Comparison of ENCODE assay signal across 8 mouse cellular contexts in genomic region chr11:88193098-88193823, GRCm38 (mm10). TPM values are rescaled to one million over a fixed set of nuclear protein-coding genes. Genes with fewer than 3 reads are reported as not detected.
DNase-seq lines count a peak whose midpoint lies in the region; ATAC-seq and TF ChIP-seq lines count a peak whose summit lies in the region.
"Had no signal": no experiment of that assay in that cellular context is flagged by ENCODE, and none has a peak within 500 bp of the region (broad histone marks: within the 10 kb centered on the region; RNA-seq: fewer than 3 reads in every experiment).

No protein-coding gene starts in this region.

- no peak overlapping the region for H3K27ac ChIP-seq in kidney, postnatal 0 days
- no peak overlapping the region for H3K27ac ChIP-seq in embryonic facial prominence, embryonic 11.5 days (replicated peaks; ENCODE audit: low read depth, low read length)
- no peak overlapping the region for H3K27ac ChIP-seq in hindbrain, embryonic 13.5 days
- H3K27ac ChIP-seq in midbrain, embryonic 14.5 days (replicated peaks; ENCODE audit: low read depth, low read length): no peak overlapping the region

- peak overlapping the region; percentile 27 for H3K4me3 ChIP-seq in kidney, postnatal 0 days (replicated peaks; ENCODE audit: low read depth, low read length)
- H3K4me3 ChIP-seq in embryonic facial prominence, embryonic 11.5 days (ENCODE audit: low read depth, low read length): peak overlapping the region; percentile 14; the same call in 1 of the 2 replicates
- H3K4me3 ChIP-seq in hindbrain, embryonic 13.5 days: peak overlapping the region; percentile 5; the same call in 1 of the 2 replicates
- H3K4me3 ChIP-seq in midbrain, embryonic 14.5 days (replicated peaks; ENCODE audit: low read depth, low read length): no peak overlapping the region

- no peaks in the 10 kb centered on the region for H3K36me3 ChIP-seq in kidney, postnatal 0 days (ENCODE audit: insufficient read depth, low read length)
- H3K36me3 ChIP-seq in embryonic facial prominence, embryonic 11.5 days (replicated peaks; ENCODE audit: control insufficient read depth, insufficient read depth, low read depth, low read length): no peaks in the 10 kb centered on the region
- H3K36me3 ChIP-seq in hindbrain, embryonic 13.5 days: peaks cover 6% of the 10 kb centered on the region
- H3K36me3 ChIP-seq in midbrain, embryonic 14.5 days (ENCODE audit: control insufficient read depth, insufficient read depth, low read length): peaks cover 6% of the 10 kb centered on the region; the same call in 1 of the 2 replicates

- 7% methylated on average over 34 of the region's 34 CpGs for WGBS in kidney, postnatal 0 days
- WGBS in embryonic facial prominence, embryonic 11.5 days: 3% methylated on average over 34 of the region's 34 CpGs
- 6% methylated on average over 34 of the region's 34 CpGs for WGBS in hindbrain, embryonic 13.5 days
- 8% methylated on average over 34 of the region's 34 CpGs for WGBS in midbrain, embryonic 14.5 days

- no peak for TF ChIP-seq CTCF in kidney, postnatal 0 days (IDR thresholded peaks at IDR 0.05; ENCODE audit: low read depth)

- H3K27me3 ChIP-seq in kidney, postnatal 0 days (ENCODE audit: insufficient read depth, low read length): peaks cover 17% of the 10 kb centered on the region; the same call in 1 of the 2 replicates
- peaks cover 21% of the 10 kb centered on the region for H3K27me3 ChIP-seq in embryonic facial prominence, embryonic 11.5 days (ENCODE audit: control insufficient read depth, insufficient read depth, low read length)
- peaks cover 53% of the 10 kb centered on the region for H3K27me3 ChIP-seq in hindbrain, embryonic 13.5 days
- peaks cover 35% of the 10 kb centered on the region for H3K27me3 ChIP-seq in midbrain, embryonic 14.5 days (ENCODE audit: control insufficient read depth, insufficient read depth, low read length)

- DNase-seq in kidney, postnatal 0 days (ENCODE audit: low spot score): no peak
- DNase-seq in kidney, postnatal 36 days: no peak
- DNase-seq in embryonic facial prominence, embryonic 11.5 days (ENCODE audit: low spot score): no peak
- no peak for DNase-seq in midbrain, embryonic 14.5 days
- DNase-seq in embryo, embryonic 10 days (ENCODE audit: low spot score): no peak
- DNase-seq: cerebellum, adult 8-10 months had no signal

- peaks cover 12% of the 10 kb centered on the region; the same call in 1 of the 2 replicates for H3K4me1 ChIP-seq in kidney, postnatal 0 days (replicated peaks; ENCODE audit: insufficient read depth, low read length)
- H3K4me1 ChIP-seq in embryonic facial prominence, embryonic 11.5 days (ENCODE audit: control insufficient read depth, insufficient read depth, low read length): peaks cover 9% of the 10 kb centered on the region; the same call in 1 of the 2 replicates
- H3K4me1 ChIP-seq in hindbrain, embryonic 13.5 days (replicated peaks): peaks cover 26% of the 10 kb centered on the region
- peaks cover 7% of the 10 kb centered on the region for H3K4me1 ChIP-seq in midbrain, embryonic 14.5 days (ENCODE audit: control insufficient read depth, insufficient read depth, low read length)

- H3K9ac ChIP-seq in kidney, postnatal 0 days (ENCODE audit: low read depth, low read length): peak overlapping the region; percentile 41
- no peak overlapping the region for H3K9ac ChIP-seq in embryonic facial prominence, embryonic 11.5 days (replicated peaks; ENCODE audit: low read length)
- H3K9ac ChIP-seq in hindbrain, embryonic 13.5 days: peak overlapping the region; percentile 51; the same call in 1 of the 2 replicates
- no peak overlapping the region for H3K9ac ChIP-seq in midbrain, embryonic 14.5 days (replicated peaks; ENCODE audit: low read length)

- no peaks in the 10 kb centered on the region for H3K9me3 ChIP-seq in kidney, postnatal 0 days (replicated peaks; ENCODE audit: low read length)
- no peaks in the 10 kb centered on the region for H3K9me3 ChIP-seq in embryonic facial prominence, embryonic 11.5 days (replicated peaks; ENCODE audit: control insufficient read depth, low read length)
- no peaks in the 10 kb centered on the region for H3K9me3 ChIP-seq in hindbrain, embryonic 13.5 days
- H3K9me3 ChIP-seq in midbrain, embryonic 14.5 days (ENCODE audit: control insufficient read depth, low read length): no peaks in the 10 kb centered on the region

- ATAC-seq in kidney, postnatal 0 days (replicated peaks; ENCODE audit: low FRiP score, low read depth): no peak
- ATAC-seq in embryonic facial prominence, embryonic 11.5 days (replicated peaks; ENCODE audit: insufficient number of reproducible peaks, low FRiP score, low TSS enrichment, low read depth): no peak
- ATAC-seq in hindbrain, embryonic 13.5 days (ENCODE audit: low FRiP score): no peak
- no peak for ATAC-seq in midbrain, embryonic 14.5 days (ENCODE audit: low FRiP score, low TSS enrichment)
- ATAC-seq in frontal cortex, adult (ENCODE audit: low TSS enrichment): no peak

- peak overlapping the region; percentile 57 for H3K4me2 ChIP-seq in kidney, postnatal 0 days (ENCODE audit: low read length)
- peak overlapping the region; percentile 27 for H3K4me2 ChIP-seq in embryonic facial prominence, embryonic 11.5 days (ENCODE audit: low read depth, low read length)
- peak overlapping the region; percentile 6; the same call in 1 of the 2 replicates for H3K4me2 ChIP-seq in hindbrain, embryonic 13.5 days
- H3K4me2 ChIP-seq in midbrain, embryonic 14.5 days (ENCODE audit: low read length): peak overlapping the region; percentile 9

RNA-seq across cellular contexts. Expression of gene Mrps23, which starts 10.9 kb away (rescaled TPM):
- 76.3 and 77.7 TPM in 2 replicates for polyA plus RNA-seq in kidney, postnatal 0 days (2015; fragmentation: Nextera tagmentation; extraction: Ambion mirVana)
- 70.6 and 83.8 TPM in 2 replicates for polyA plus RNA-seq in embryonic facial prominence, embryonic 11.5 days (2014; fragmentation: Nextera tagmentation; extraction: Ambion mirVana)
- polyA plus RNA-seq in hindbrain, embryonic 13.5 days (2015; fragmentation: Nextera tagmentation; extraction: Ambion mirVana): 71.1 TPM in 2 replicates
- 67.9 and 70.0 TPM in 2 replicates for polyA plus RNA-seq in midbrain, embryonic 14.5 days (2014; fragmentation: Nextera tagmentation; extraction: Ambion mirVana)

Comparison
In these comparisons a context has a peak if more than half of its experiments do, and no peak if none do; other contexts are left out.
1. H3K4me2 ChIP-seq: peak in every context shown above with its lines; median percentile 57 in kidney, postnatal 0 days; 27 in embryonic facial prominence, embryonic 11.5 days; 9 in midbrain, embryonic 14.5 days; 6 in hindbrain, embryonic 13.5 days.
2. H3K9ac ChIP-seq: peak in kidney, postnatal 0 days (single experiment) and hindbrain, embryonic 13.5 days (single experiment); none in embryonic facial prominence, embryonic 11.5 days (single experiment) and midbrain, embryonic 14.5 days (single experiment).